In the genomic region with DNA sequence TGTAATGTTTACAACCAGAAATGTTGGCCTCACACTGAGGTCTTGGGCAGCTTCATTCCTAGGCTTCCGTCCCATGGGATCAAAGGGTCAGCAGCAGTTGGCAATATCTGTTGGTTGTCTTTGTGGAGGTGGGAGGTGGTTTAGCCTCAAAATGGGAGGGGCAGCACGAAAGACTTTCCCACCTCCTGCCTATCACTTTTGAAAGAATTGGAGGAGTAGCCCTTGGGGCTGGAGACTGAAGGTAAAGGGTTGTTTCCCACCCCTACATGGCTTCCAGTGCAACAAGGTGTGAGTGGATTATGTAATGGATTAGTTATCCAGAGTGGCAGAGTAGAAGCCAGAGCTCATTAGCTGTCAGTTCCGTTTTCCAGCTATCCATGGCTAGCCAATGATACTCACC, we compare ENCODE assay signal across 19 mouse cellular contexts.
"Had no signal": no experiment of that assay in that cellular context is flagged by ENCODE, and none has a peak within 500 bp of the region (broad histone marks: within the 10 kb centered on the region; RNA-seq: fewer than 3 reads in every experiment).

No protein-coding gene starts in this region.

- H3K4me1 ChIP-seq: intestine, embryonic 15.5 days; kidney, embryonic 15.5 days; stomach, embryonic 15.5 days had no signal

- ATAC-seq: intestine, embryonic 15.5 days had no signal

- H3K9me3 ChIP-seq: intestine, embryonic 15.5 days; kidney, embryonic 15.5 days; stomach, embryonic 15.5 days had no signal

- H3K4me3 ChIP-seq: intestine, embryonic 15.5 days; kidney, embryonic 15.5 days; left cerebral cortex, adult 2 months; stomach, embryonic 15.5 days had no signal

- H3K36me3 ChIP-seq: intestine, embryonic 15.5 days; kidney, embryonic 15.5 days; stomach, embryonic 15.5 days had no signal

- H3K4me2 ChIP-seq: intestine, embryonic 15.5 days; kidney, embryonic 15.5 days; midbrain, embryonic 11.5 days; stomach, embryonic 15.5 days had no signal

- H3K9ac ChIP-seq: intestine, embryonic 15.5 days; kidney, embryonic 15.5 days; stomach, embryonic 15.5 days had no signal

- H3K27me3 ChIP-seq: intestine, embryonic 15.5 days; kidney, embryonic 15.5 days; stomach, embryonic 15.5 days had no signal

- DNase-seq: kidney, adult 11 months; kidney, adult 8-10 months; kidney, postnatal 10 days; kidney, postnatal 36 days; layer of hippocampus, postnatal 36 days; lung, adult 2 months; lung, postnatal 14 days; midbrain, embryonic 14.5 days; right cerebral cortex, adult 18-20 months; right cerebral cortex, postnatal 14 days; spleen, adult 18-20 months; thymus, adult 18-20 months; thymus, postnatal 4 days had no signal

- H3K27ac ChIP-seq: intestine, embryonic 15.5 days; kidney, embryonic 15.5 days; left cerebral cortex, adult 2 months; macrophage; stomach, embryonic 15.5 days had no signal
